20 mouse cellular contexts compared by ENCODE assay signal in the genomic region with DNA sequence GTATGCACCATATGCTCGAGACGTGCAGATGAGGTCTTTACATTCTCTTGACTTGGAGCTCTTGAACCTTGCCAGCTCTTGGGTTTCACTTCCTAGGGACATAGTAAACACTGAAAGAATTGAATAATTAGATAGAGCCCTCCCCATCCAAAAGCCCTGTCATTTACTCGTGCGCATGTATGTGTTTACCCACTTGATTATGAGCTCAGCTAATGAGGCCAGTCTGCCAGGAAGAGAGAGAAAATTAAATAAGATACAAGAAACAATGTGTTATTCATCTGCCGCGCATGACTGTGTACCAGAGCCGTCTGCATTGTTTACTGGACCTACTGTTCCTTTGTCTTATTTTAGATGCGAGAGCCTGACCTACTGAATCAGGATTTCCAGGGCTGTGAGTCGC. TPM values are rescaled to one million over a fixed set of nuclear protein-coding genes. Genes with fewer than 3 reads are reported as not detected.
A peak's percentile ranks its signal among the peaks of the same experiment; 100 is the strongest.
DNase-seq lines count a peak whose midpoint lies in the region; ATAC-seq and TF ChIP-seq lines count a peak whose summit lies in the region.
"Had no signal": no experiment of that assay in that cellular context is flagged by ENCODE, and none has a peak within 500 bp of the region (broad histone marks: within the 10 kb centered on the region; RNA-seq: fewer than 3 reads in every experiment).

No protein-coding gene starts in this region.

- peak; percentile 18 for DNase-seq in forebrain, embryonic 14.5 days (ENCODE audit: low spot score)
- DNase-seq in forebrain, embryonic 10.5 days (ENCODE audit: extremely low spot score, low spot score) = no peak
- peak; percentile 28 to 66 for DNase-seq in lung, adult 18-20 months
- no peak for DNase-seq in lung, adult 2 months
- DNase-seq in brain, embryonic 14.5 days (ENCODE audit: low read depth) = peak; percentile 17
- DNase-seq in lung, postnatal 36 days = peak; percentile 78
- DNase-seq in adrenal gland, adult 2 months = no peak
- DNase-seq in left cerebral cortex, adult 8-10 months (ENCODE audit: low spot score in 2 of 2) = no peak
- DNase-seq: adrenal gland, adult 8-10 months; cerebellum, adult 11 months; cerebellum, postnatal 14 days; gastrocnemius, adult 2 months; midbrain, embryonic 14.5 days; thymus, postnatal 25 days had no signal

- H3K36me3 ChIP-seq in forebrain, embryonic 14.5 days (ENCODE audit: control insufficient read depth, insufficient read depth, low read length) = no peaks in the 10 kb centered on the region
- H3K36me3 ChIP-seq in forebrain, embryonic 10.5 days (replicated peaks) = no peaks in the 10 kb centered on the region
- H3K36me3 ChIP-seq: embryonic facial prominence, embryonic 15.5 days; intestine, embryonic 15.5 days; liver, embryonic 15.5 days; neural tube, embryonic 13.5 days had no signal

- TF ChIP-seq CTCF in lung, adult 2 months (IDR thresholded peaks at IDR 0.05; ENCODE audit: insufficient read depth, low read length) = no peak
- TF ChIP-seq CTCF in brain, embryonic 14.5 days (IDR thresholded peaks at IDR 0.05; ENCODE audit: borderline replicate concordance, extremely low read depth, insufficient read depth, insufficient read length) = no peak

- 43% methylated on average over 9 of the region's 9 CpGs for WGBS in forebrain, embryonic 14.5 days
- WGBS in forebrain, embryonic 10.5 days = 89% methylated on average over 9 of the region's 9 CpGs
- WGBS in lung, adult 2 months = 36% methylated on average over 9 of the region's 9 CpGs

- no peak overlapping the region for H3K27ac ChIP-seq in forebrain, embryonic 14.5 days (ENCODE audit: low read depth, low read length)
- no peak overlapping the region for H3K27ac ChIP-seq in forebrain, embryonic 10.5 days
- H3K27ac ChIP-seq: embryonic facial prominence, embryonic 15.5 days; gastrocnemius, adult 2 months; hindbrain, embryonic 14.5 days; intestine, embryonic 15.5 days; liver, embryonic 15.5 days; neural tube, embryonic 13.5 days had no signal

- TF ChIP-seq POLR2A in lung, adult 2 months (IDR thresholded peaks at IDR 0.05; ENCODE audit: borderline replicate concordance, extremely low read depth, low read depth, low read length) = no peak
- TF ChIP-seq POLR2A in brain, embryonic 14.5 days (IDR thresholded peaks at IDR 0.05; ENCODE audit: borderline replicate concordance, extremely low read depth, insufficient read depth, insufficient read length, poor library complexity, severe bottlenecking) = no peak

- ATAC-seq in forebrain, embryonic 14.5 days = no peak
- ATAC-seq: intestine, embryonic 15.5 days had no signal

- H3K4me1 ChIP-seq in forebrain, embryonic 14.5 days (ENCODE audit: control insufficient read depth, insufficient read depth, low read length) = no peaks in the 10 kb centered on the region
- H3K4me1 ChIP-seq in forebrain, embryonic 10.5 days = no peaks in the 10 kb centered on the region
- H3K4me1 ChIP-seq in lung, adult 2 months (ENCODE audit: control insufficient read depth, insufficient read depth, low read length) = peaks cover 10% of the 10 kb centered on the region
- H3K4me1 ChIP-seq: embryonic facial prominence, embryonic 15.5 days; intestine, embryonic 15.5 days; neural tube, embryonic 13.5 days had no signal

- no peak overlapping the region for H3K9ac ChIP-seq in forebrain, embryonic 14.5 days (ENCODE audit: low read length)
- H3K9ac ChIP-seq: embryonic facial prominence, embryonic 15.5 days; hindbrain, embryonic 14.5 days; intestine, embryonic 15.5 days; liver, embryonic 15.5 days; neural tube, embryonic 13.5 days had no signal

- no peaks in the 10 kb centered on the region for H3K27me3 ChIP-seq in forebrain, embryonic 14.5 days (replicated peaks; ENCODE audit: control insufficient read depth, insufficient read depth, low read length)
- no peaks in the 10 kb centered on the region for H3K27me3 ChIP-seq in forebrain, embryonic 10.5 days (ENCODE audit: poor library complexity, severe bottlenecking)
- H3K27me3 ChIP-seq: embryonic facial prominence, embryonic 15.5 days; intestine, embryonic 15.5 days; neural tube, embryonic 13.5 days had no signal

- no peaks in the 10 kb centered on the region for H3K9me3 ChIP-seq in forebrain, embryonic 14.5 days (replicated peaks; ENCODE audit: control insufficient read depth, low read length)
- peaks cover 9% of the 10 kb centered on the region; the same call in 1 of the 2 replicates for H3K9me3 ChIP-seq in forebrain, embryonic 10.5 days
- H3K9me3 ChIP-seq: embryonic facial prominence, embryonic 15.5 days; intestine, embryonic 15.5 days; liver, embryonic 15.5 days had no signal

- no peak overlapping the region for H3K4me3 ChIP-seq in forebrain, embryonic 14.5 days (ENCODE audit: low read depth, low read length)
- H3K4me3 ChIP-seq in forebrain, embryonic 10.5 days = no peak overlapping the region
- no peak overlapping the region for H3K4me3 ChIP-seq in lung, adult 2 months (replicated peaks; ENCODE audit: extremely low read depth, low read depth, low read length)
- H3K4me3 ChIP-seq: embryonic facial prominence, embryonic 15.5 days; gastrocnemius, adult 2 months; intestine, embryonic 15.5 days; liver, embryonic 15.5 days; neural tube, embryonic 13.5 days had no signal

- no peak overlapping the region for H3K4me2 ChIP-seq in forebrain, embryonic 14.5 days (ENCODE audit: low read length)
- H3K4me2 ChIP-seq: embryonic facial prominence, embryonic 15.5 days; heart, embryonic 11.5 days; hindbrain, embryonic 14.5 days; intestine, embryonic 15.5 days; liver, embryonic 15.5 days; neural tube, embryonic 13.5 days had no signal

RNA-seq across cellular contexts. Expression of a gene that starts 10.5 kb away (rescaled TPM):
- 11.3 and 15.1 TPM in 2 replicates for polyA plus RNA-seq in forebrain, embryonic 14.5 days (2014; fragmentation: Nextera tagmentation; extraction: Ambion mirVana)
- 18.4 and 19.7 TPM in 2 replicates for polyA plus RNA-seq in forebrain, embryonic 10.5 days (2016; fragmentation: Nextera tagmentation; extraction: Ambion mirVana)
- polyA plus RNA-seq in lung, adult 2 months (2012; rRNA removed) = 18.6 and 21.8 TPM in 2 replicates
- 25.1 and 25.6 TPM in 2 replicates for polyA plus RNA-seq in brain, embryonic 14.5 days (2012; rRNA removed)
- 10 to 100 TPM; 31.9 to 40.2 TPM for total RNA-seq in adrenal gland, adult 2 months (2021)
- polyA plus RNA-seq in adrenal gland, adult 2 months (2012; rRNA removed) = 8.3 and 9.6 TPM in 2 replicates
- total RNA-seq in left cerebral cortex, adult 8-10 months (2022) = 100 to 1,000 TPM in 2 of 4 experiments, 10 to 100 TPM in 2; 90.2 to 111 (median 99.5) TPM

Comparison
In these comparisons a context has a peak if more than half of its experiments do, and no peak if none do; other contexts are left out.
1. DNase-seq: peak in forebrain, embryonic 14.5 days (single experiment), lung, adult 18-20 months (2 of 2), brain, embryonic 14.5 days (single experiment) and lung, postnatal 36 days (single experiment); none in forebrain, embryonic 10.5 days (single experiment), lung, adult 2 months (single experiment), adrenal gland, adult 2 months (single experiment) and left cerebral cortex, adult 8-10 months (0 of 2).